Mouse (Mus musculus): ENCODE measurements at regions not wholly inside any gene's neighbourhood (a gene's known extent, or its start where the extent isn't known, plus 50 kb on each side); places are given as distances from the start of the nearest gene placed in this dataset.

DNA sequence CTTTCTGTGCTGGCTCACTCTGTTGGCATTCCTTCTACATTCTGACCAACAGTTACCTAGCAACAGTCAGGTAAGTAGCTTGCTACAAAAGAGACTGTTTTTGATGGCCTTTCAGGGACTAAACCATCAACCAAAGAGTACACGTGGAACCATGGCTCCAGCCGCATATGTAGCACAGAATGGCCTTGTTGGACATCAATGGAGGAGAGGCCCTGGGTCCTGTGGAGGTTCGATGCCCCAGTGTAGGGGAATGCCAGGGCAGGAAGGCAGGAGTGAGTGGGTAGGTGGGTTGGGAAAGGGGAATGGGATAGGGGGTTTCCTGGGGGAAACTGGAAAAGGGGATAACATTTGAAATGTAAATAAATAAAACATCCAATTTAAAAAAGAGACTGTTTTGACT is 112.1 kb upstream of the Gdf10 start:
- TF ChIP-seq CTCF (IDR thresholded peaks at IDR 0.05; ENCODE audit: control insufficient read depth, insufficient read depth, insufficient replicate concordance, low read depth, low read length) (no peak), POLR2A (IDR thresholded peaks at IDR 0.05; ENCODE audit: control insufficient read depth, low read depth, low read length) (no peak)

Measured in testis, adult 2 months (tissue).